ENCODE assay signal across 8 mouse cellular contexts in genomic region chr2:136885579-136885978, GRCm38 (mm10). TPM values are rescaled to one million over a fixed set of nuclear protein-coding genes. Genes with fewer than 3 reads are reported as not detected.
DNase-seq lines count a peak whose midpoint lies in the region; ATAC-seq and TF ChIP-seq lines count a peak whose summit lies in the region.
"Had no signal": no experiment of that assay in that cellular context is flagged by ENCODE, and none has a peak within 500 bp of the region (broad histone marks: within the 10 kb centered on the region; RNA-seq: fewer than 3 reads in every experiment).

AL731706.2 (minus strand) TSS chr2:136885679.

- no peaks in the 10 kb centered on the region for H3K9me3 ChIP-seq in lung, embryonic 14.5 days (ENCODE audit: low read depth, low read length)
- no peaks in the 10 kb centered on the region for H3K9me3 ChIP-seq in intestine, embryonic 15.5 days
- H3K9me3 ChIP-seq in stomach, embryonic 14.5 days (ENCODE audit: control insufficient read depth, low read depth, low read length): no peaks in the 10 kb centered on the region

- no peak within 1 kb of the TSS for H3K27ac ChIP-seq in lung, embryonic 14.5 days (ENCODE audit: low read depth)
- no peak within 1 kb of the TSS for H3K27ac ChIP-seq in intestine, embryonic 15.5 days
- no peak within 1 kb of the TSS for H3K27ac ChIP-seq in stomach, embryonic 14.5 days (ENCODE audit: low read length)

- intact Hi-C loops in left cerebral cortex, postnatal 4 days (cut with DNase I): loop anchor here (10.0 kb wide), 1 partner anchor 171 kb away; the partner anchor contains the start of gene Snap25

- no peak within 1 kb of the TSS for H3K4me3 ChIP-seq in lung, embryonic 14.5 days (ENCODE audit: low read depth, low read length)
- H3K4me3 ChIP-seq in intestine, embryonic 15.5 days (replicated peaks): no peak within 1 kb of the TSS
- no peak within 1 kb of the TSS for H3K4me3 ChIP-seq in stomach, embryonic 14.5 days (ENCODE audit: low read depth, low read length)

- H3K4me2 ChIP-seq in lung, embryonic 14.5 days: no peak within 1 kb of the TSS
- H3K4me2 ChIP-seq in intestine, embryonic 15.5 days (replicated peaks): no peak within 1 kb of the TSS
- no peak within 1 kb of the TSS for H3K4me2 ChIP-seq in stomach, embryonic 14.5 days (replicated peaks; ENCODE audit: low read depth, low read length)

- H3K36me3 ChIP-seq in lung, embryonic 14.5 days (ENCODE audit: insufficient read depth): peaks cover 41% of the 10 kb centered on the region
- H3K36me3 ChIP-seq in intestine, embryonic 15.5 days: peaks cover 9% of the 10 kb centered on the region
- H3K36me3 ChIP-seq in stomach, embryonic 14.5 days (ENCODE audit: control insufficient read depth, insufficient read depth, low read length): peaks cover 22% of the 10 kb centered on the region

- WGBS in lung, embryonic 14.5 days: 91% methylated on average over 2 of the region's 2 CpGs
- 95% methylated on average over 2 of the region's 2 CpGs for WGBS in intestine, embryonic 15.5 days
- WGBS in stomach, embryonic 14.5 days: 94% methylated on average over 2 of the region's 2 CpGs

- no peak within 1 kb of the TSS for H3K9ac ChIP-seq in lung, embryonic 14.5 days
- H3K9ac ChIP-seq in intestine, embryonic 15.5 days: no peak within 1 kb of the TSS
- no peak within 1 kb of the TSS for H3K9ac ChIP-seq in stomach, embryonic 14.5 days (replicated peaks; ENCODE audit: low read depth, low read length)

- H3K4me1 ChIP-seq in lung, embryonic 14.5 days (ENCODE audit: insufficient read depth): 0 out of 2 replicates have a peak, but pooled peaks cover 4% of the 10 kb centered on the region
- H3K4me1 ChIP-seq in intestine, embryonic 15.5 days (replicated peaks): no peaks in the 10 kb centered on the region; the same call in 1 of the 2 replicates
- peaks cover 5% of the 10 kb centered on the region; the same call in 1 of the 2 replicates for H3K4me1 ChIP-seq in stomach, embryonic 14.5 days (ENCODE audit: control insufficient read depth, insufficient read depth, low read length)

- DNase-seq in lung, embryonic 14.5 days: no peak
- DNase-seq in lung, postnatal 36 days: no peak
- DNase-seq in gastrocnemius, postnatal 10 days: no peak
- no peak for DNase-seq in left cerebral cortex, postnatal 4 days
- no peak for DNase-seq in thymus, postnatal 36 days

- ATAC-seq in lung, embryonic 14.5 days (ENCODE audit: insufficient read depth): no peak
- ATAC-seq in intestine, embryonic 15.5 days: no peak
- ATAC-seq in stomach, embryonic 14.5 days (ENCODE audit: insufficient number of reproducible peaks, insufficient read depth, low FRiP score, low read depth): no peak

- no peaks in the 10 kb centered on the region for H3K27me3 ChIP-seq in lung, embryonic 14.5 days (ENCODE audit: insufficient read depth, low read length)
- H3K27me3 ChIP-seq in intestine, embryonic 15.5 days (replicated peaks): no peaks in the 10 kb centered on the region
- H3K27me3 ChIP-seq in stomach, embryonic 14.5 days (ENCODE audit: control insufficient read depth, insufficient read depth, low read length): no peaks in the 10 kb centered on the region

- no peak for TF ChIP-seq CTCF in lung, embryonic 14.5 days (IDR thresholded peaks at IDR 0.05; ENCODE audit: low read depth)

RNA-seq across cellular contexts. Expression of gene AL731706.2, which starts in this region (rescaled TPM):
- 29.3 and 36.8 TPM in 2 replicates for polyA plus RNA-seq in lung, embryonic 14.5 days (2014; fragmentation: Nextera tagmentation; extraction: Ambion mirVana)
- total RNA-seq in gastrocnemius, postnatal 10 days (2021): 10 to 100 TPM; 11.2 to 19.3 TPM
- 49.3 and 58.5 TPM in 2 replicates for polyA plus RNA-seq in intestine, embryonic 15.5 days (2015; fragmentation: Nextera tagmentation; extraction: Ambion mirVana)
- polyA plus RNA-seq in stomach, embryonic 14.5 days (2014; fragmentation: Nextera tagmentation; extraction: Ambion mirVana): 34.1 and 39.4 TPM in 2 replicates
- not detected for total RNA-seq in left cerebral cortex, postnatal 4 days (2021)
- polyA plus RNA-seq: testis, adult 2 months had no signal
